Mouse (Mus musculus): ENCODE data around the gene Plekhs1. TPM values are rescaled to one million over a fixed set of nuclear protein-coding genes. Genes with fewer than 3 reads are reported as not detected.

Plekhs1 gene
- polyA plus RNA-seq, 1 experiment from 2014 or later: 0.51 TPM

DNA sequence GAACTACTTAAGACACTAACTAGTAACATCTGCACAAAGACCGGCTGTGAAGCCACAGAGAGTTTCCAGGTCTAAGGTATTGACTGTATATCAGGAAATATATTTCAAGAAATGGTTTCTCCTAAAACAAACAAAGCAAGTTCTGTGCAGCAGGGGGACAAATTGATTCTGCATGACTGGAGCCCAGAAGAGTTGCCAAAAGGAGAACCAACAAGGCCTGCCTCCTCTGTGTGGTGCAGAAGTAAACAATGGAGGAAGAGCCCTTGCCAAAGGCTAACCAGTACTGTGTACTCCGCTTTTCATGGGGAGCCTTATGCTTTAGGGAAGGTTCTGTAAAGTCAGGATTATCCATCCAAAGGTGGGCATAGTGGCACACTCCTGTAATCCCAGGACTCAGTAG lies 1.2 kb upstream of the Plekhs1 start:
- Histone ChIP-seq H3K9me3 (ENCODE audit: control insufficient read depth, low read depth, low read length) (no peaks in the 10 kb centered on the region), H3K27ac (ENCODE audit: low read length) (no peak overlapping the region), H3K36me3 (ENCODE audit: control insufficient read depth, insufficient read depth, low read length) (no peaks in the 10 kb centered on the region), H3K4me3 (ENCODE audit: low read depth, low read length) (no peak overlapping the region), H3K4me2 (replicated peaks; ENCODE audit: low read depth, low read length) (no peak overlapping the region), H3K27me3 (ENCODE audit: control insufficient read depth, insufficient read depth, low read length) (no peaks in the 10 kb centered on the region), H3K4me1 (ENCODE audit: control insufficient read depth, insufficient read depth, low read length) (peaks cover 13% of the 10 kb centered on the region; the same call in 1 of the 2 replicates), H3K9ac (replicated peaks; ENCODE audit: low read depth, low read length) (no peak overlapping the region)
- ATAC-seq (ENCODE audit: insufficient number of reproducible peaks, insufficient read depth, low FRiP score, low read depth): no peak
- WGBS: 74% methylated on average over 2 of the region's 2 CpGs

DNA sequence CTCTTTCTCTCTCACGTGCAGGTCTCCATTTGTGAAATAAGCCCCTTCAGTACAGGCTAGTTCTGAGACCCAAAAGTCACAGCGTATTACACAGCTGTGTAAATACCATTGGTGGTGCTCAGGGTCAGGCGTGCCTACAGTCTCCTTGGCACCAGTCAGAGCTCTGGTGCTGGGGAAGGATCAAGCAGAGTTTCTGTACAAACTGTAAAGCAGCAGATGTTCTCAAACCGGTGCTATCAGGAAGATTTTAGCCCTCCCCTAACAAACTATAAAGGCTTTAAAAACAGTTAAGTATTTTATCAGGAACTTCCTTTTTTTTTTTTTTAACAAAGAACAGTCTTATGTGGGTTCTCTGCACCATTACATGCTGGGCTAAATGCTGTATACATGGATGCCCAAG lies 1.3 kb downstream of the Plekhs1 start:
- Histone ChIP-seq H3K4me2 (replicated peaks; ENCODE audit: low read depth, low read length) (no peak overlapping the region), H3K27ac (ENCODE audit: low read length) (no peak overlapping the region), H3K9me3 (ENCODE audit: control insufficient read depth, low read depth, low read length) (no peaks in the 10 kb centered on the region), H3K27me3 (ENCODE audit: control insufficient read depth, insufficient read depth, low read length) (no peaks in the 10 kb centered on the region), H3K4me3 (ENCODE audit: low read depth, low read length) (no peak overlapping the region), H3K9ac (replicated peaks; ENCODE audit: low read depth, low read length) (no peak overlapping the region), H3K36me3 (ENCODE audit: control insufficient read depth, insufficient read depth, low read length) (no peaks in the 10 kb centered on the region), H3K4me1 (ENCODE audit: control insufficient read depth, insufficient read depth, low read length) (peaks cover 7% of the 10 kb centered on the region; the same call in 1 of the 2 replicates)
- 64% methylated on average over 4 of the region's 4 CpGs for WGBS
- ATAC-seq (ENCODE audit: insufficient number of reproducible peaks, insufficient read depth, low FRiP score, low read depth): no peak

DNA sequence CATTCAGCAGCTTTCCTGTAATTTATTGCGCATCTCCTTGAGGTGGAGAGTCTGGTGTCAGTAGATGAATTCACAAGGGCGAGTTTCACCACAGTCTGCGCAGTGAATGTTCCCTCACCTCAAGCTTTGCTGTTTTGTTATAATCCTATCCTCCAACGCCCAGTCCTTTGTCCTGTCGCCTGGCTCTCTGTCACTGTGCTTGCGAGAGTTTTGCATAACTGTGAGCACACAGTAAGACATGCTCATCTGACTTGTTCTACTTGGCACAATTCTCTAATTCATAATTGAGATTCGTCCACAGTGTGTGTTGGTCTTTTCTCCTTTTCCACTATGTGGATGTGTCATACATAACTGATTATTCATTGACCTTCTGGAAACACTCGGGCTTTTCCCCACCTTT lies 5.0 kb downstream of the Plekhs1 start:
- 75% methylated on average over 8 of the region's 8 CpGs for WGBS
- H3K4me1 ChIP-seq (ENCODE audit: control insufficient read depth, insufficient read depth, low read length): peaks cover 9% of the 10 kb centered on the region; the same call in 1 of the 2 replicates
- no peak for ATAC-seq (ENCODE audit: insufficient number of reproducible peaks, insufficient read depth, low FRiP score, low read depth)
- no peak overlapping the region for H3K9ac ChIP-seq (replicated peaks; ENCODE audit: low read depth, low read length)
- no peaks in the 10 kb centered on the region for H3K36me3 ChIP-seq (ENCODE audit: control insufficient read depth, insufficient read depth, low read length)
- H3K4me2 ChIP-seq (replicated peaks; ENCODE audit: low read depth, low read length): no peak overlapping the region
- H3K4me3 ChIP-seq (ENCODE audit: low read depth, low read length): no peak overlapping the region
- H3K27ac ChIP-seq (ENCODE audit: low read length): no peak overlapping the region
- H3K9me3 ChIP-seq (ENCODE audit: control insufficient read depth, low read depth, low read length): no peaks in the 10 kb centered on the region
- H3K27me3 ChIP-seq (ENCODE audit: control insufficient read depth, insufficient read depth, low read length): no peaks in the 10 kb centered on the region

DNA sequence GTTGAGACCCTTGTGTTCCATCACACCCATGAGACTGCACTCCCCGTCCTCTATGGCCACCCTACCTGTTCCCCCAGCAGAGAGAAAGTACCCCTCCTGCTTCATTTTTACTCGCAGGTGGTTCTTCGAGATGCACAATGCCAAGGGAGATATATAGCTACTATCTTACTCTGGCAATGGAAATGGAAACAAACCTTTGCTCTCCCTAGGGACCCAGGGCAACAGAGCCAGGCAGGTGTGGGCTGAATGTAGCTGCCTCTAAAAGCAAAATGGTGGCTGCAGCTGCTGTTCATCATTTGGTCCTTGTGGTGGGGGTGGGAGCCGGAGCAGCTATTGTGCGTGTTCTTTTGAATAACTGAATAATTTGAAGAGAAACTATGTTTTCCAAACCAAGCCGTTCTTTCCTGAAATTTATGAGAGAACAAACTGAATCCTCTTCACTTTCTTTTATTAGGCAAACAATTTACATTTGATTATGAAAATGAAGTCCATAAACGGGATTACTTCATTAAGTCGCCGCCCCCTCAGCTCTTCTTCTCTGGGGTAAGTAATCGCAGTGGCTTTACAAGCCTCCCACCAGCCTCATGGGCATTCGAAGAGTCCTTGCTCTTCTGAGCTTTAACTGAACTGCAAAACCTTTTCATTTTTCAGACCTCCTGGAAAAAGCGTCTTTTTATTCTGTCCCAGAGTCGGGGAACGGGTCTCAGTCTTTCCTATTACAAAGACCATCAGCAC lies 9.0 kb downstream of the Plekhs1 start:
- Histone ChIP-seq H3K27ac (ENCODE audit: low read length) (no peak overlapping the region), H3K4me1 (ENCODE audit: control insufficient read depth, insufficient read depth, low read length) (0 out of 2 replicates have a peak, but pooled peaks cover 3% of the 10 kb centered on the region), H3K9ac (replicated peaks; ENCODE audit: low read depth, low read length) (no peak overlapping the region), H3K27me3 (ENCODE audit: control insufficient read depth, insufficient read depth, low read length) (no peaks in the 10 kb centered on the region), H3K4me2 (replicated peaks; ENCODE audit: low read depth, low read length) (no peak overlapping the region), H3K4me3 (ENCODE audit: low read depth, low read length) (no peak overlapping the region), H3K36me3 (ENCODE audit: control insufficient read depth, insufficient read depth, low read length) (no peaks in the 10 kb centered on the region), H3K9me3 (ENCODE audit: control insufficient read depth, low read depth, low read length) (no peaks in the 10 kb centered on the region)
- 83% methylated on average over 14 of the region's 14 CpGs for WGBS
- no peak for ATAC-seq (ENCODE audit: insufficient number of reproducible peaks, insufficient read depth, low FRiP score, low read depth)

DNA sequence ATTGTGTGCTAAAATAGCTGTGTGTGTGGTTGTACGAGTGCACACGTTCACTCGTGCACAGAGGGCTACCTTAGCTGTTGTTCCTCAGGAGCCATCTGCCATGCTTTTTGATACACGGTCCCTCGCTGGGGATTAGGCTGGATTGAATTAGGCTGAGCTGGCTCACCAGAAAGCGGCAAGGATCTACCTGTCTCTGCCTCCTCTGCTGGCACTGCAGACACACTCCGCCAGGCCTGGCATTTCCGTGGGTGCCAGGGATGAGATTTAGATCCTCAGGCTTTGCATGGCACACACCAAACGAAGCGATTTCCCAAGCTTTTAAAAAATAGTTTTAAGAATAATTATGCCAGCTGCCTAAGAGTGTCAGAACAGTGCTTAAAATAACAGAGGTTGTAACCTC lies 10.5 kb downstream of the Plekhs1 start:
- Histone ChIP-seq H3K4me1 (ENCODE audit: control insufficient read depth, insufficient read depth, low read length) (0 out of 2 replicates have a peak, but pooled peaks cover 3% of the 10 kb centered on the region), H3K27me3 (ENCODE audit: control insufficient read depth, insufficient read depth, low read length) (no peaks in the 10 kb centered on the region), H3K4me2 (replicated peaks; ENCODE audit: low read depth, low read length) (no peak overlapping the region), H3K9me3 (ENCODE audit: control insufficient read depth, low read depth, low read length) (no peaks in the 10 kb centered on the region), H3K36me3 (ENCODE audit: control insufficient read depth, insufficient read depth, low read length) (no peaks in the 10 kb centered on the region), H3K27ac (ENCODE audit: low read length) (no peak overlapping the region), H3K9ac (replicated peaks; ENCODE audit: low read depth, low read length) (no peak overlapping the region), H3K4me3 (ENCODE audit: low read depth, low read length) (no peak overlapping the region)
- WGBS: 88% methylated on average over 10 of the region's 10 CpGs
- ATAC-seq (ENCODE audit: insufficient number of reproducible peaks, insufficient read depth, low FRiP score, low read depth): no peak

DNA sequence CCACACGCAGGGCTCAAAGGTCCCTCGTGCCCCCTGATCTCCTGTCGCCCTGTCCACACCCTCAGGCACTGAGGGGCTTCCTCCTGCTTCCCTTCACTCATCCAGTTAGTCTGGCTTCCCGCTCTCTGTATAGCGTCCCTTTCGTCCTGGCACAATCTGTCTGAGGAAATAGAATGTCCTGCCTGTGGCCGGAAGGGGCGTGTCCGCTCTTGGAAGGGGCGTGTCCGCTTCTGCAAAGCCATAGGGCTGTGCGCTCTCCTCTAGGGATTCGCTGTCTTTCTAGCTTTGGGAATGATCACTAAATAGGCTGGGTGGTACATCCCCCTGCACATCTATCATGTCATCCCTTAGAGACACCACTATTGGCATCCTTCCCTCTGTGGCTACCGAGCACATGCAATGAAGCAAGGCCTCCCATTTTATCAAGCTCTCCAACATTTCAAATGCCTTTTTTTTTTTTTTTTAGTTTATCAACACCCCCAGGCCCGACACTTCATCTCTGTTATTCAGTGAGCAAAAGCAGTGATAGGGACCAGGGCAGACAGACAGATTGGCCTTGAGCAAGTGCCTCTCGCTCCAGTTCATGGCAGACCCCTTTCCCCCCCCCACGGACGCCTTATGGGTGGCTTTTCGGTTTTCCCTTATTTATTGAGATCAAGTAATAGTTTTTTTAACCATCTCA lies 13.6 kb downstream of the Plekhs1 start:
- 0 out of 2 replicates have a peak overlapping the region, but pooled peaks have one; percentile 6 for H3K4me3 ChIP-seq (ENCODE audit: low read depth, low read length)
- 57% methylated on average over 19 of the region's 19 CpGs for WGBS

DNA sequence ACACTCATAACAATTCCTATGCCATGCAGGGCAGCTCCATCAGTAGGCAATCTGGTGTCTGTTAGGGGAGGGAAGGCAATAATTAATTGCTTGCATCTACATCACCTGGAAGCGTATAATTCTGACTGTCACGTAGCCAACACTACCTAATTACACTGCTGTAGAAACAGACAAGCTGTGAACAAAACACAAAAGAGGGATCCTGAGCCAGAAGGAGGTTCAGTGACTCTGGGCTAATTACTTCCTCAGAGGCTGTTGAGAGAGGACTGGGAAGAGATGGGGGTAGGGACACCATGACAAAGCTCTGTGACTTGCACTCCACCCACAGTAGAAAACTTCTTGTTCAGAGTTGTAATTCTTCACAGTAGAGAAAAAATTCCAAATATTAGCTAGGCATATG lies 15.1 kb downstream of the Plekhs1 start:
- Histone ChIP-seq H3K4me2 (replicated peaks; ENCODE audit: low read depth, low read length) (no peak overlapping the region), H3K9me3 (ENCODE audit: control insufficient read depth, low read depth, low read length) (no peaks in the 10 kb centered on the region), H3K4me3 (ENCODE audit: low read depth, low read length) (no peak overlapping the region), H3K27me3 (ENCODE audit: control insufficient read depth, insufficient read depth, low read length) (no peaks in the 10 kb centered on the region), H3K9ac (replicated peaks; ENCODE audit: low read depth, low read length) (no peak overlapping the region), H3K27ac (ENCODE audit: low read length) (no peak overlapping the region), H3K4me1 (ENCODE audit: control insufficient read depth, insufficient read depth, low read length) (no peaks in the 10 kb centered on the region), H3K36me3 (ENCODE audit: control insufficient read depth, insufficient read depth, low read length) (no peaks in the 10 kb centered on the region)
- 62% methylated on average over 2 of the region's 2 CpGs for WGBS
- ATAC-seq (ENCODE audit: insufficient number of reproducible peaks, insufficient read depth, low FRiP score, low read depth): no peak

More for the DNA sequence above, 13.6 kb downstream of the Plekhs1 start:
- Histone ChIP-seq H3K4me2 (replicated peaks; ENCODE audit: low read depth, low read length) (0 out of 2 replicates have a peak overlapping the region, but pooled peaks have one; percentile 22), H3K9me3 (ENCODE audit: control insufficient read depth, low read depth, low read length) (no peaks in the 10 kb centered on the region), H3K36me3 (ENCODE audit: control insufficient read depth, insufficient read depth, low read length) (no peaks in the 10 kb centered on the region), H3K4me1 (ENCODE audit: control insufficient read depth, insufficient read depth, low read length) (no peaks in the 10 kb centered on the region), H3K27me3 (ENCODE audit: control insufficient read depth, insufficient read depth, low read length) (no peaks in the 10 kb centered on the region), H3K27ac (ENCODE audit: low read length) (no peak overlapping the region), H3K9ac (replicated peaks; ENCODE audit: low read depth, low read length) (no peak overlapping the region)
- 0 out of 2 replicates have a peak, but pooled peaks have one; percentile 28 for ATAC-seq (ENCODE audit: insufficient number of reproducible peaks, insufficient read depth, low FRiP score, low read depth)

DNA sequence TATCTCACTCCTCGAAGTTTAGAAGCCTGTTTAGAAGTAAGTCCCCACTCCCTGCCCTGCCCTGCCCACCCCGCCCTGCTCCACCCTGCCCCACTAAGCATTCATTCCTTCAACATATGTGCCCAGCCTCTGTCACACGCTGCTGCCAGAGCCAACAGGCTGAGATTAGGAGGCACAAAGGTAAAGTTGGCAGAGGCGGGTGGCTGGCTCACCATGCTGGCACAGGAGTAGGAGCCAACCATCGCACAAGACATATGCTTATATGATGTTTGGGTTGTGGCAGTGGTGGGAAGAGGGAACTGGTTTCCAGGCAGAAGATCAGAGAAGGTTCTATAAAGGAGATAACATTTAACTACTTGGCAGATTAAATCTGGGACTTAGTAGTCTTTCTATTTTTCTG lies 15.8 kb downstream of the Plekhs1 start:
- Histone ChIP-seq H3K4me1 (ENCODE audit: control insufficient read depth, insufficient read depth, low read length) (no peaks in the 10 kb centered on the region), H3K4me2 (replicated peaks; ENCODE audit: low read depth, low read length) (no peak overlapping the region), H3K4me3 (ENCODE audit: low read depth, low read length) (no peak overlapping the region), H3K9ac (replicated peaks; ENCODE audit: low read depth, low read length) (no peak overlapping the region), H3K36me3 (ENCODE audit: control insufficient read depth, insufficient read depth, low read length) (no peaks in the 10 kb centered on the region), H3K27ac (ENCODE audit: low read length) (no peak overlapping the region), H3K9me3 (ENCODE audit: control insufficient read depth, low read depth, low read length) (no peaks in the 10 kb centered on the region), H3K27me3 (ENCODE audit: control insufficient read depth, insufficient read depth, low read length) (no peaks in the 10 kb centered on the region)
- no peak for ATAC-seq (ENCODE audit: insufficient number of reproducible peaks, insufficient read depth, low FRiP score, low read depth)
- WGBS: 82% methylated on average over 5 of the region's 5 CpGs
